Mouse (Mus musculus) testis, adult 2 months (tissue): ENCODE data around the gene Wipf1. TPM values are rescaled to one million over a fixed set of nuclear protein-coding genes. Genes with fewer than 3 reads are reported as not detected.
A peak's percentile ranks its signal among the peaks of the same experiment; 100 is the strongest.

Experiments used
- H3K27ac ChIP-seq: fragments of 200-500 bp; 2 replicates; pipeline ENCODE4 v1.5.1; 2012; ENCODE audit warnings: low read depth, low read length; ENCODE audit not compliant: control insufficient read depth, insufficient read depth
- H3K27me3 ChIP-seq: fragments of 200-500 bp; 2 replicates; pipeline ENCODE4 v1.6.1; 2012; ENCODE audit warnings: mild to moderate bottlenecking, low read length, moderate library complexity; ENCODE audit not compliant: control insufficient read depth, insufficient read depth
- H3K36me3 ChIP-seq: fragments of 200-500 bp; 2 replicates; pipeline ENCODE4 v1.6.1; 2012; ENCODE audit warnings: mild to moderate bottlenecking, low read length; ENCODE audit not compliant: control insufficient read depth, insufficient read depth
- H3K4me1 ChIP-seq: fragments of 200-500 bp; 2 replicates; pipeline ENCODE4 v1.6.1; 2012; ENCODE audit warnings: low read length; ENCODE audit not compliant: control insufficient read depth, insufficient read depth
- H3K4me3 ChIP-seq: fragments of 200-500 bp; 2 replicates; pipeline ENCODE4 v1.5.1; 2012; ENCODE audit warnings: low read depth, mild to moderate bottlenecking, low read length, moderate library complexity, mixed read lengths; ENCODE audit not compliant: control insufficient read depth
- CTCF ChIP-seq: fragments of 200-500 bp; IDR thresholded peaks from 2 replicates; pipeline ENCODE4 v1.5.1; 2012; ENCODE audit warnings: low read depth, mild to moderate bottlenecking, inconsistent platforms, low read length, moderate library complexity; ENCODE audit not compliant: control insufficient read depth, insufficient read depth, insufficient replicate concordance
- POLR2A ChIP-seq: fragments of 200-500 bp; IDR thresholded peaks from 2 replicates; pipeline ENCODE4 v1.6.1; 2012; ENCODE audit warnings: low read depth, mild to moderate bottlenecking, inconsistent platforms, low read length, moderate library complexity; ENCODE audit not compliant: control insufficient read depth
- polyA plus RNA-seq: library from polyadenylated mRNA; depleted of rRNA; stranded (reverse); fragments of >200 nt; gene quantifications from 2 replicates; pipeline ENCODE4 v1.2.3, GENCODE M21; 2012

The Wipf1 gene
- polyA plus RNA-seq, 1 experiment: 0.40 TPM

GRCm38 (mm10) chr2:73518311-73518710 lies 11.2 kb downstream of the Wipf1 start:
- no peaks in the 10 kb centered on the region for H3K27me3 ChIP-seq
- no peak for TF ChIP-seq POLR2A
- TF ChIP-seq CTCF: no peak
- no peaks in the 10 kb centered on the region for H3K36me3 ChIP-seq
- no peak overlapping the region for H3K4me3 ChIP-seq
- no peaks in the 10 kb centered on the region; the same call in 1 of the 2 replicates for H3K4me1 ChIP-seq
- H3K27ac ChIP-seq: no peak overlapping the region

- Histone ChIP-seq H3K4me3 (no peak overlapping the region), H3K4me1 (no peaks in the 10 kb centered on the region; the same call in none of the 2 replicates), H3K27me3 (no peaks in the 10 kb centered on the region), H3K27ac (no peak overlapping the region), H3K36me3 (no peaks in the 10 kb centered on the region)
- TF ChIP-seq CTCF: no peak
- no peak for TF ChIP-seq POLR2A
Observed at GRCm38 (mm10) chr2:73514178-73514577, 15.4 kb downstream of the Wipf1 start.

GRCm38 (mm10) chr2:73513204-73513749 lies 16.3 kb downstream of the Wipf1 start:
- H3K4me1 ChIP-seq: no peaks in the 10 kb centered on the region; the same call in none of the 2 replicates
- TF ChIP-seq POLR2A (no peak), CTCF (no peak)
- no peak overlapping the region for H3K4me3 ChIP-seq
- no peak overlapping the region for H3K27ac ChIP-seq
- H3K36me3 ChIP-seq: no peaks in the 10 kb centered on the region
- H3K27me3 ChIP-seq: no peaks in the 10 kb centered on the region

GRCm38 (mm10) chr2:73512044-73512443 lies 17.5 kb downstream of the Wipf1 start:
- no peak for TF ChIP-seq CTCF
- TF ChIP-seq POLR2A: no peak
- H3K4me1 ChIP-seq: no peaks in the 10 kb centered on the region; the same call in none of the 2 replicates
- peak overlapping the region; percentile 36 for H3K27ac ChIP-seq
- no peaks in the 10 kb centered on the region for H3K36me3 ChIP-seq
- no peaks in the 10 kb centered on the region for H3K27me3 ChIP-seq
- H3K4me3 ChIP-seq: no peak overlapping the region

- H3K36me3 ChIP-seq: no peaks in the 10 kb centered on the region
- no peak overlapping the region for H3K27ac ChIP-seq
- H3K27me3 ChIP-seq: no peaks in the 10 kb centered on the region
- H3K4me3 ChIP-seq: no peak overlapping the region
- TF ChIP-seq POLR2A: no peak
- TF ChIP-seq CTCF: no peak
- H3K4me1 ChIP-seq: no peaks in the 10 kb centered on the region; the same call in none of the 2 replicates
Observed at GRCm38 (mm10) chr2:73510731-73511360, 18.7 kb downstream of the Wipf1 start.

GRCm38 (mm10) chr2:73510025-73510288 lies 19.6 kb downstream of the Wipf1 start:
- H3K36me3 ChIP-seq: no peaks in the 10 kb centered on the region
- no peak for TF ChIP-seq CTCF
- TF ChIP-seq POLR2A: no peak
- no peaks in the 10 kb centered on the region for H3K27me3 ChIP-seq
- H3K27ac ChIP-seq: no peak overlapping the region
- no peaks in the 10 kb centered on the region; the same call in none of the 2 replicates for H3K4me1 ChIP-seq
- H3K4me3 ChIP-seq: no peak overlapping the region

- peak overlapping the region; percentile 23 for H3K27ac ChIP-seq
Observed at GRCm38 (mm10) chr2:73509248-73510024, 20.1 kb downstream of the Wipf1 start.

More at GRCm38 (mm10) chr2:73509248-73510024, 20.1 kb downstream of the Wipf1 start:
- Histone ChIP-seq H3K36me3 (no peaks in the 10 kb centered on the region), H3K4me3 (no peak overlapping the region), H3K4me1 (no peaks in the 10 kb centered on the region; the same call in none of the 2 replicates), H3K27me3 (no peaks in the 10 kb centered on the region)
- TF ChIP-seq CTCF: no peak
